Mouse (Mus musculus): ENCODE measurements around the gene Efl1.

- TF ChIP-seq CTCF (IDR thresholded peaks at IDR 0.05; ENCODE audit: insufficient read depth, low read depth, low read length): no peak
- no peak for TF ChIP-seq POLR2A (IDR thresholded peaks at IDR 0.05; ENCODE audit: insufficient read depth, low read depth, low read length)
Measured at GRCm38 (mm10) chr7:82773884-82774283, 125.5 kb downstream of the Efl1 start.
